Mouse (Mus musculus) heart, postnatal 0 days (tissue): ENCODE measurements around the gene Pigu.

ENCODE experiments used
- CTCF ChIP-seq: IDR thresholded peaks from 2 replicates; pipeline ENCODE4 v1.5.1; 2016; ENCODE audit warnings: antibody characterized with exemption, control low read depth, low read depth
- EP300 ChIP-seq: IDR thresholded peaks from 2 replicates; pipeline ENCODE4 v1.6.1; 2016; ENCODE audit warnings: antibody characterized with exemption, low read depth

- TF ChIP-seq CTCF (peak; percentile 34; the same call in 1 of the 2 replicates), EP300 (no peak)
Observed at GRCm38 (mm10) chr2:155240915-155241314, 116.3 kb downstream of the Pigu start.
